Mouse (Mus musculus) megakaryocyte, embryonic 14.5 days (primary cell): Measurements from ENCODE around the gene Podxl2.

Experiments
- FLI1 ChIP-seq: IDR thresholded peaks from 2 replicates; pipeline ENCODE4 v1.6.1; 2012; ENCODE audit warnings: low read length, inconsistent platforms, mixed read lengths
- GATA1 ChIP-seq: IDR thresholded peaks from 3 replicates; pipeline ENCODE4 v1.6.1; 2012; ENCODE audit warnings: mixed read lengths, low read length, inconsistent platforms, borderline replicate concordance

DNA sequence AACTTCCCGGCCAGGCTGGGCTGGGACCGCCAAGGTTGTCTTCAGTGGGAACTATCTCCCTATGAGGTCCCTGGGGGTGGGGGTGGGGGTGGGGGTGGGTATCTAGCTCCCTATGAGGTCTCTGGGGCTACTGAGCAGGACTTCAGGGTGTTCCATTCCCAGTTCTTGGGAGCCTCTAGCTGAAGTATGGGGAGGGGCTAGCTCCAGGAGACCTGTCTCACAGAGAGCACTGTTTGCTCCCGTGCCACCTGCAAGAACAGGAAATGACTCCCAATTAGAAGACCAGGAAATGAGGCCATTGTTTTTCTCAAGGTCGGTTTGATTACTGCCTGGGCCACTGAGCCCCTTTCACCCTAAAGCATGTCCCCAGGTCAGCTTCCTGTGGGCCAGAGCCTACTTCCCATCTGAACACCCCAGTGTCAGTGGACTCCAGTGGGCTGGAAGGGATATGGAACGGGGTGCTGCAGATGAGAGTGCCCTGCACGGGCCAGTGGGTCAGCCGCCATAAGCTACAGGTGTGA is 62.9 kb downstream of the Podxl2 start:
- TF ChIP-seq GATA1 (no peak), FLI1 (no peak)
